Mouse (Mus musculus): ENCODE measurements at regions not wholly inside any gene's neighbourhood (a gene's known extent, or its start where the extent isn't known, plus 50 kb on each side); places are given as distances from the start of the nearest gene placed in this dataset.

GRCm38 (mm10) chr4:106113747-106114146 is 202.3 kb upstream of the Usp24 start:
- Histone ChIP-seq H3K4me1 (ENCODE audit: control insufficient read depth, insufficient read depth, low read length) (no peaks in the 10 kb centered on the region), H3K4me3 (ENCODE audit: insufficient read depth, low read length) (no peak overlapping the region), H3K27ac (ENCODE audit: insufficient read depth, low read depth, low read length) (no peak overlapping the region)
- TF ChIP-seq POLR2A (IDR thresholded peaks at IDR 0.05; ENCODE audit: borderline replicate concordance, low read depth, low read length) (no peak), CTCF (IDR thresholded peaks at IDR 0.05; ENCODE audit: low read depth, low read length) (no peak)

DNA sequence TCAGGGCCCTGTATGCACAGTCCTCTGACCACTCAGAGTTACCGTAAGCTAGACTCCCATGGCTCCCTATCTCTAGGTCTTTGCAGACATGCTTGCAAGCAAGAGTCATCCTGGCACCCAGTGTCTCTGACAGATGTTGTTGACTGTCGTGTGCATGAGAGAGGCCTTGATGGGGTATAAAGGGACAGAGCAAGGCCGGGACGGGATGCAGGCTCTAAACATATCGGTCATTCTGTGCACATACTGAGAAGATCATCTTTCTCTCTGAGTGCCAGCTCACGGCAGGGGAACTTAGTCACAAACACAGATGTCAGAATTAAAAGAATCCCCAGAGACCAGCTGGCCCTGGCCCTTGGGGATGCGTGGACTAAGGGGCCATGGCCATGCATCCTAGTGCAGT is 199.4 kb upstream of the Usp24 start:
- TF ChIP-seq CTCF (IDR thresholded peaks at IDR 0.05; ENCODE audit: low read depth, low read length), result no peak
- no peak overlapping the region for H3K4me3 ChIP-seq (ENCODE audit: insufficient read depth, low read length)
- no peaks in the 10 kb centered on the region for H3K4me1 ChIP-seq (ENCODE audit: control insufficient read depth, insufficient read depth, low read length)
- no peak overlapping the region for H3K27ac ChIP-seq (ENCODE audit: insufficient read depth, low read depth, low read length)

DNA sequence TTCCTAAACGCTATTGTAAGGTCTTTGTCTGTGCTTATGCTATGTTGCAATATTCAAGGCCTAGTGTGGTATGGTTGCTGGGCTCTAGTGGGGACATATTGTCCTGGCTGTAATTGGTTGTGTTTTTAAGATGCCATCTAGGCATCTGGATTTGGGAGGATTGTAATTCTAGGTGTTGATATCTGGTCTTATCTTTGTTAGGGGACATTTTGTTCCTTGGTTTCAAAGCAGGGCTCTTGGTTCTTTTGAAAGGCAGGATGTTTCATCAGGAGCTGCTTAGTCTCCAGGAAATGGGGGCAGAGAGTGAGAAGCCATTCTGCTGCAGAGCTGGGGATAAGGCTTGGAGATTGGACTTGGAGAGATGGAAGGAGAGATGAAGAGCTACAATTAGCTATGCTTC is 194.7 kb upstream of the Usp24 start:
- no peak overlapping the region for H3K27ac ChIP-seq (ENCODE audit: insufficient read depth, low read depth, low read length)
- H3K4me1 ChIP-seq (ENCODE audit: control insufficient read depth, insufficient read depth, low read length), result no peaks in the 10 kb centered on the region
- no peak for TF ChIP-seq POLR2A (IDR thresholded peaks at IDR 0.05; ENCODE audit: borderline replicate concordance, low read depth, low read length)
- no peak overlapping the region for H3K4me3 ChIP-seq (ENCODE audit: insufficient read depth, low read length)

GRCm38 (mm10) chr4:106123038-106123654 is 192.9 kb upstream of the Usp24 start:
- TF ChIP-seq POLR2A (IDR thresholded peaks at IDR 0.05; ENCODE audit: borderline replicate concordance, low read depth, low read length) (no peak), CTCF (IDR thresholded peaks at IDR 0.05; ENCODE audit: low read depth, low read length) (no peak)
- Histone ChIP-seq H3K4me3 (ENCODE audit: insufficient read depth, low read length) (no peak overlapping the region), H3K4me1 (ENCODE audit: control insufficient read depth, insufficient read depth, low read length) (no peaks in the 10 kb centered on the region), H3K27ac (ENCODE audit: insufficient read depth, low read depth, low read length) (no peak overlapping the region)

DNA sequence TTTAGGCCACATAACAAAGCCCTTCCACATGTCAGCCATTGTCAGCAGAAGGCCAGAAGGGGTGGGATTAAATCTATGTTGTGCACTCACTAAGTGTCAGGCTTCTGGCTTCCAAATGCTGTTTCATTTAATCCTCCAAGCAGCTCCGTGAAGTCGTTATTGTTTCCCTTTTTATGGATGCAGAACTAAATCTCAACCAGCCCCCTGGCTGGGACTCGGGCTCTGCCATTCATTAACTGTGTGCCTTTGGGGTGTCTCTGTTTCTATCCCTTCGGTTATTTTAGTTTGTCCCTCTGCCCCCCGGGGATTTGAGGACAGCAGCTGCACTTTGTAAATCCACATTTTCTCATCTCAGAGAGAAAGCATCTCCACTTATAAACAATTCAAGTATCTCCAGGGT is 188.8 kb upstream of the Usp24 start:
- H3K4me1 ChIP-seq (ENCODE audit: control insufficient read depth, insufficient read depth, low read length), result no peaks in the 10 kb centered on the region
- no peak overlapping the region for H3K27ac ChIP-seq (ENCODE audit: insufficient read depth, low read depth, low read length)
- TF ChIP-seq POLR2A (IDR thresholded peaks at IDR 0.05; ENCODE audit: borderline replicate concordance, low read depth, low read length) (no peak), CTCF (IDR thresholded peaks at IDR 0.05; ENCODE audit: low read depth, low read length) (no peak)
- no peak overlapping the region for H3K4me3 ChIP-seq (ENCODE audit: insufficient read depth, low read length)

DNA sequence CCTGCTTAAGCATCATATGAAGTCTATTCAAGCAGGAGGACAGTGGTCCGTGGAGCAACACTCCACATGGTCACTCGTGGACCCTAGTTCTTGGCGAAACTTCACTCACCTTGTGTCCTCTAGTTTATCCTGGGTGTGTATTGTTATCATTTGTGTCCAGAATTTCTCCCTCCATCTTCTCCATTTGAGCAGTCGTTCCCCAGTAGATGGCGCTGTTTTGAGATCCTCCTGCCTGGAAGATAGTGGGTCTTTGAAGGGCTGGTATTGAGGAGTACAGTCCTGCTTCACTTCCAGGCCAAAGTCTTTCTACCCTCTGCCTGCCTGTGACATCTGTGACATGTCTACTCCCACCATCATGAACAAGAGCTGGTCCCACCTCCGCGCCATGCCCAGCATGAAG is 188.4 kb upstream of the Usp24 start:
- H3K4me1 ChIP-seq (ENCODE audit: control insufficient read depth, insufficient read depth, low read length), result no peaks in the 10 kb centered on the region
- TF ChIP-seq POLR2A (IDR thresholded peaks at IDR 0.05; ENCODE audit: borderline replicate concordance, low read depth, low read length), result no peak
- TF ChIP-seq CTCF (IDR thresholded peaks at IDR 0.05; ENCODE audit: low read depth, low read length), result peak; percentile 18; the same call in 1 of the 2 replicates

DNA sequence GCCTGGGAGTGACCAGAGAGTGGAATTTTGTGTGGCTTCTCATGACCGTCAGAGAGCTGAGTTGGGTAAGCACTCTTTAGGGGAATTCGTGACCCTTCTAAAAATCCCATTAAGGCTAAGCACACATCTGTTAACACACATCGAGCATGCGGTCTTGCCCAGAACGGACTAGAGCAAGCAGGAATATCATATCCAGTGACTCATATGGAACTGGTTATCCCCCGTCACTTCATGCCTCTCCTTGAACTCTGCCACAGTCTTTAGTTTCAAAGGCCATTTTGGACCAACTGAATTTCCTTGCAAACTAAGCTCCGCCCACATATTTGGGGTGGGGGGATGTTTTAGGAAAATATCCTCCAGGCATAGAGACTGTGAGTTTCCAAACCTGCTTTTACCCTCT is 186.7 kb upstream of the Usp24 start:
- no peak overlapping the region for H3K4me3 ChIP-seq (ENCODE audit: insufficient read depth, low read length)
- H3K27ac ChIP-seq (ENCODE audit: insufficient read depth, low read depth, low read length), result no peak overlapping the region
- no peaks in the 10 kb centered on the region for H3K4me1 ChIP-seq (ENCODE audit: control insufficient read depth, insufficient read depth, low read length)
- TF ChIP-seq POLR2A (IDR thresholded peaks at IDR 0.05; ENCODE audit: borderline replicate concordance, low read depth, low read length), result no peak
- no peak for TF ChIP-seq CTCF (IDR thresholded peaks at IDR 0.05; ENCODE audit: low read depth, low read length)

More for the DNA sequence above, 188.4 kb upstream of the Usp24 start:
- Histone ChIP-seq H3K27ac (ENCODE audit: insufficient read depth, low read depth, low read length) (no peak overlapping the region), H3K4me3 (ENCODE audit: insufficient read depth, low read length) (no peak overlapping the region)

- no peak for TF ChIP-seq CTCF (IDR thresholded peaks at IDR 0.05; ENCODE audit: low read depth, low read length)
- no peak for TF ChIP-seq POLR2A (IDR thresholded peaks at IDR 0.05; ENCODE audit: borderline replicate concordance, low read depth, low read length)
- Histone ChIP-seq H3K4me1 (ENCODE audit: control insufficient read depth, insufficient read depth, low read length) (no peaks in the 10 kb centered on the region), H3K27ac (ENCODE audit: insufficient read depth, low read depth, low read length) (no peak overlapping the region), H3K4me3 (ENCODE audit: insufficient read depth, low read length) (no peak overlapping the region)
Measured at GRCm38 (mm10) chr4:106129803-106130202, 186.2 kb upstream of the Usp24 start.

DNA sequence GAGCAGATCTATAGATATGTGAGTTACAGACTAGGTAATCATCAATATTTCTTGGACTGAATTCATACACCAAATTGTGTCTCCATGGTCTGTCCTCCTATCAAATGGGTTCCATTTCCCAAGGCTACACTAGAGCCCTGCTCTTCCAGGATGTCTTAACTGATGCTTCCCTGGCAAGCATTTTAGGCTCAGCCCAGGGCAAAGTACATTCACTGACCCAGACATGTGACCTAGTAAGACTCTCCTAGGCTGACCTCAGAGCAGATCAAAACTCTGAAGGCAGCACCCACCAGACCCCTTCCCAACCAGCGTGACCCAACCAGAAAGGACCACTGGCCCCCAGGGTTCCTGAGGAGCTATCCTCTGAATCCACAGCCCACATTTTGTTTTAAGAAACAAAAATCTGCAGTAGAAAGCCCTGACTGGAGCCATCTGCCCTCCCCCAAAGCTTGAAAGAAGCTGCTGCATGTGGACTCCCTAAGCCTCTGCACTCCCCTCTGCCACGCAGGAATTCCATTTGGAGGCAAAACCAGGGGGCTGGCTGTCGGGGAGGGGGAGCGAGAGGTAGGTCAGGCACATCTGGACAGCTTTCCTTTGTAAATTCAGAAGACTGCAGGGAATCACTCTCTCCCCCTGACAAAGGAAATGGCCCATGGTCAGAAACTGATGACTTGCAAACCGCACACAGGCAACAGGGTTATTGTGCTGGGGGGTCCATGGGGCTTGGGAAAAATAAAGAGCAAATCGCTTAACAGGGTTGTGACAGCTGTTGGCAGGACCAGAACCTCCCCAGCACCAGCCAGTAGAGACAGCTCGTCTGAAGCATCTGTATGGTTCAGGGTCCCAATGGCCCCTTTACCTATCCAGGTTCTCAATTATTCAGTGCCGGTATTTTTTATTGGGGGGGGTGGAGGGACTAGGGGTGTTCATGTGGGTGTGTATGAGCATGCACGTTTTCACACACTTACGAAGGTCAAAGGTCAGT is 182.0 kb upstream of the Usp24 start:
- Histone ChIP-seq H3K27ac (ENCODE audit: insufficient read depth, low read depth, low read length) (no peak overlapping the region), H3K4me3 (ENCODE audit: insufficient read depth, low read length) (no peak overlapping the region), H3K4me1 (ENCODE audit: control insufficient read depth, insufficient read depth, low read length) (no peaks in the 10 kb centered on the region)
- TF ChIP-seq CTCF (IDR thresholded peaks at IDR 0.05; ENCODE audit: low read depth, low read length) (no peak), POLR2A (IDR thresholded peaks at IDR 0.05; ENCODE audit: borderline replicate concordance, low read depth, low read length) (no peak)

DNA sequence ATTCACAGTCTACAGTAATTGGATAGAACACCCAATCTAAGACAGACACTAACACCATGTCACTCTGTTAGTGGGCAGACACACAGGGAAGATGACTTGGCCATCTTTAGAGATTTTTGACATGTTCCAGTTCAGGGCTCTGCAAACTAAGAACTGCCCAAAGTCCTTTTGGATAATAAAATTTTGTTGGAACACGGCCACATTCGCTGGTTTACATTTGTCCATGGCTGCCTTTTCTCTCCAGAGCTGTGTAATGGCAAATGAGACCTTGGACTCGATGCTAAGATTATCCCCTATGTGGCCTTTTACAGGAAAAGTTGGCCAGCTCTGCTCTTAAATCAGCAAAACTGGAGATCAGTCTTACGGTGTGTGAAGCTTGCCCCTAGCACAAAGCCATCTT is 173.3 kb upstream of the Usp24 start:
- TF ChIP-seq POLR2A (IDR thresholded peaks at IDR 0.05; ENCODE audit: borderline replicate concordance, low read depth, low read length) (no peak), CTCF (IDR thresholded peaks at IDR 0.05; ENCODE audit: low read depth, low read length) (no peak)
- no peak overlapping the region for H3K4me3 ChIP-seq (ENCODE audit: insufficient read depth, low read length)
- no peaks in the 10 kb centered on the region for H3K4me1 ChIP-seq (ENCODE audit: control insufficient read depth, insufficient read depth, low read length)
- H3K27ac ChIP-seq (ENCODE audit: insufficient read depth, low read depth, low read length), result no peak overlapping the region

Measured in bone marrow macrophage, adult 2 months (primary cell).